Mouse (Mus musculus): ENCODE results near the gene Rhbdd1. TPM values are rescaled to one million over a fixed set of nuclear protein-coding genes. Genes with fewer than 3 reads are reported as not detected.

The Rhbdd1 gene
- total and polyA plus RNA-seq, 3 experiments = 12.6 to 21.8 (median 19.8) TPM

- Histone ChIP-seq H3K9ac (ENCODE audit: insufficient read depth, low read depth) (no peak overlapping the region), H3K4me3 (replicated peaks in 1 of 3; ENCODE audit: low read depth in 2 of 3, low read length in 2 of 3, poor library complexity in 1 of 3) (no peak overlapping the region), H3K27ac (ENCODE audit: insufficient read depth, low read depth) (no peak overlapping the region), H3K79me2 (replicated peaks; ENCODE audit: control insufficient read depth, extremely low read depth, insufficient read depth, poor library complexity, severe bottlenecking) (no peaks in the 10 kb centered on the region; the same call in none of the 2 replicates), H3K9me3 (replicated peaks; ENCODE audit: low read length) (no peaks in the 10 kb centered on the region), H3K27me3 (replicated peaks) (no peaks in the 10 kb centered on the region), H3K36me3 (replicated peaks in 1 of 2; ENCODE audit: control insufficient read depth in 1 of 2, insufficient read depth in 1 of 2, low read length in 1 of 2) (peaks cover 13 to 54% of the 10 kb centered on the region in 2 experiments), H3K4me1 (ENCODE audit: control insufficient read depth in 1 of 2, insufficient read depth in 2 of 2) (peaks cover 0 to 4% of the 10 kb centered on the region in 2 experiments; a peak in 1 of 4 replicates), H3K4me2 (ENCODE audit: insufficient read depth, low read depth, poor library complexity, severe bottlenecking) (no peak overlapping the region)
- in situ Hi-C loops (cut with MboI; ENCODE audit: low pct_ligation_motif_present, low pct_unique_long_range_greater_than_20kb, low sequenced_read_pairs) = no loop called here
- dilution Hi-C loops (cut with MboI; ENCODE audit: extremely low pct_ligation_motif_present, extremely low pct_unique_long_range_greater_than_20kb, low sequenced_read_pairs) = no loop called here
- no peak for TF ChIP-seq MEF2A (IDR thresholded peaks at IDR 0.05; ENCODE audit: borderline replicate concordance, low read depth, low read length)
- no peak for TF ChIP-seq ELF1 (IDR thresholded peaks at IDR 0.05; ENCODE audit: low read depth, low read length)
- no peak for TF ChIP-seq JUN (IDR thresholded peaks at IDR 0.05; ENCODE audit: insufficient read depth, low read depth, low read length)
- no peak for TF ChIP-seq MYC (IDR thresholded peaks at IDR 0.05; ENCODE audit: low read depth, low read length)
- TF ChIP-seq ZMIZ1 (IDR thresholded peaks at IDR 0.05; ENCODE audit: low read depth, low read length) = no peak
- no peak for DNase-seq (ENCODE audit: extremely low read depth)
Observed at GRCm38 (mm10) chr1:82359648-82360026, 43.4 kb downstream of the Rhbdd1 start.

- H3K79me2 ChIP-seq (replicated peaks; ENCODE audit: control insufficient read depth, extremely low read depth, insufficient read depth, poor library complexity, severe bottlenecking) = no peaks in the 10 kb centered on the region; the same call in 1 of the 2 replicates
- no peak overlapping the region for H3K27ac ChIP-seq (ENCODE audit: insufficient read depth, low read depth)
- H3K4me1 ChIP-seq (ENCODE audit: control insufficient read depth in 1 of 2, insufficient read depth in 2 of 2) = peaks cover 0 to 4% of the 10 kb centered on the region in 2 experiments; a peak in 1 of 4 replicates
- no peaks in the 10 kb centered on the region for H3K9me3 ChIP-seq (replicated peaks; ENCODE audit: low read length)
- no peak for DNase-seq (ENCODE audit: extremely low read depth)
- in situ Hi-C loops (cut with MboI; ENCODE audit: low pct_ligation_motif_present, low pct_unique_long_range_greater_than_20kb, low sequenced_read_pairs) = no loop called here
- H3K9ac ChIP-seq (ENCODE audit: insufficient read depth, low read depth) = no peak overlapping the region
- H3K27me3 ChIP-seq (replicated peaks) = no peaks in the 10 kb centered on the region
- TF ChIP-seq BHLHE40 (IDR thresholded peaks at IDR 0.05; ENCODE audit: low read depth, low read length) (no peak), GABPA (IDR thresholded peaks at IDR 0.05; ENCODE audit: insufficient replicate concordance, low read depth, low read length) (no peak)
- H3K36me3 ChIP-seq (replicated peaks in 1 of 2; ENCODE audit: control insufficient read depth in 1 of 2, insufficient read depth in 1 of 2, low read length in 1 of 2) = peaks cover 9 to 53% of the 10 kb centered on the region in 2 experiments
- dilution Hi-C loops (cut with MboI; ENCODE audit: extremely low pct_ligation_motif_present, extremely low pct_unique_long_range_greater_than_20kb, low sequenced_read_pairs) = no loop called here
- no peak overlapping the region for H3K4me2 ChIP-seq (ENCODE audit: insufficient read depth, low read depth, poor library complexity, severe bottlenecking)
- no peak overlapping the region for H3K4me3 ChIP-seq (replicated peaks in 1 of 3; ENCODE audit: low read depth in 2 of 3, low read length in 2 of 3, poor library complexity in 1 of 3)
Observed at GRCm38 (mm10) chr1:82361240-82361639, 45.0 kb downstream of the Rhbdd1 start.

- TF ChIP-seq ZKSCAN1 (IDR thresholded peaks at IDR 0.05; ENCODE audit: borderline replicate concordance, low read depth, low read length) = no peak
- TF ChIP-seq PAX5 (IDR thresholded peaks at IDR 0.05; ENCODE audit: low read length) = no peak
- TF ChIP-seq RAD21 (IDR thresholded peaks at IDR 0.05; ENCODE audit: low read depth, low read length) = no peak
- TF ChIP-seq CTCF (conservative IDR thresholded peaks at IDR 0.05 in 1 of 2, IDR thresholded peaks at IDR 0.05 in 1 of 2; ENCODE audit: low read depth in 2 of 2, low read length in 2 of 2) = no peak
- TF ChIP-seq EP300 (IDR thresholded peaks at IDR 0.05; ENCODE audit: low read length) = no peak
- TF ChIP-seq ETS1 (conservative IDR thresholded peaks at IDR 0.05; ENCODE audit: low read depth, low read length) = no peak
- no peak for TF ChIP-seq TBP (conservative IDR thresholded peaks at IDR 0.05; ENCODE audit: low read depth, low read length)
- TF ChIP-seq MXI1 (IDR thresholded peaks at IDR 0.05; ENCODE audit: low read depth, low read length) = no peak
- no peak for TF ChIP-seq TCF12 (IDR thresholded peaks at IDR 0.05; ENCODE audit: low read depth, low read length)
- no peak for TF ChIP-seq JUN (IDR thresholded peaks at IDR 0.05; ENCODE audit: insufficient read depth, low read depth, low read length)
- no peak for TF ChIP-seq UBTF (IDR thresholded peaks at IDR 0.05; ENCODE audit: low read depth, low read length)
- no peak for TF ChIP-seq USF1 (IDR thresholded peaks at IDR 0.05; ENCODE audit: low read depth, low read length)
- no peak for TF ChIP-seq POLR2A (IDR thresholded peaks at IDR 0.05; ENCODE audit: low read depth, low read length)
- no peak for TF ChIP-seq HCFC1 (IDR thresholded peaks at IDR 0.05; ENCODE audit: low read depth, low read length)
- no peak for TF ChIP-seq POLR2AphosphoS2 (IDR thresholded peaks at IDR 0.05; ENCODE audit: low read depth, low read length)
- TF ChIP-seq JUND (conservative IDR thresholded peaks at IDR 0.05; ENCODE audit: low read depth, low read length) = no peak
- no peak for TF ChIP-seq IRF4 (IDR thresholded peaks at IDR 0.05; ENCODE audit: low read depth, low read length)
- TF ChIP-seq ELF1 (IDR thresholded peaks at IDR 0.05; ENCODE audit: low read depth, low read length) = no peak
- TF ChIP-seq SMC3 (IDR thresholded peaks at IDR 0.05; ENCODE audit: low read depth, low read length) = no peak
- no peak overlapping the region for H3K4me2 ChIP-seq (ENCODE audit: insufficient read depth, low read depth, poor library complexity, severe bottlenecking)
- H3K27ac ChIP-seq (ENCODE audit: insufficient read depth, low read depth) = no peak overlapping the region
- H3K36me3 ChIP-seq (replicated peaks in 1 of 2; ENCODE audit: control insufficient read depth in 1 of 2, insufficient read depth in 1 of 2, low read length in 1 of 2) = peaks cover 9 to 51% of the 10 kb centered on the region in 2 experiments
- no peaks in the 10 kb centered on the region for H3K9me3 ChIP-seq (replicated peaks; ENCODE audit: low read length)
- no peak overlapping the region for H3K9ac ChIP-seq (ENCODE audit: insufficient read depth, low read depth)
- H3K27me3 ChIP-seq (replicated peaks) = no peaks in the 10 kb centered on the region
- no peaks in the 10 kb centered on the region; the same call in 1 of the 2 replicates for H3K79me2 ChIP-seq (replicated peaks; ENCODE audit: control insufficient read depth, extremely low read depth, insufficient read depth, poor library complexity, severe bottlenecking)
- in situ Hi-C loops (cut with MboI; ENCODE audit: low pct_ligation_motif_present, low pct_unique_long_range_greater_than_20kb, low sequenced_read_pairs) (no loop called here), dilution Hi-C loops (cut with MboI; ENCODE audit: extremely low pct_ligation_motif_present, extremely low pct_unique_long_range_greater_than_20kb, low sequenced_read_pairs) (no loop called here)
- H3K4me3 ChIP-seq (replicated peaks in 1 of 3; ENCODE audit: low read depth in 2 of 3, low read length in 2 of 3, poor library complexity in 1 of 3) = no peak overlapping the region
- peaks cover 0 to 4% of the 10 kb centered on the region in 2 experiments; a peak in 1 of 4 replicates for H3K4me1 ChIP-seq (ENCODE audit: control insufficient read depth in 1 of 2, insufficient read depth in 2 of 2)
- no peak for DNase-seq (ENCODE audit: extremely low read depth)
Observed at GRCm38 (mm10) chr1:82362165-82362564, 45.9 kb downstream of the Rhbdd1 start.
